Mouse (Mus musculus): ENCODE data around the gene Ilk.

DNA sequence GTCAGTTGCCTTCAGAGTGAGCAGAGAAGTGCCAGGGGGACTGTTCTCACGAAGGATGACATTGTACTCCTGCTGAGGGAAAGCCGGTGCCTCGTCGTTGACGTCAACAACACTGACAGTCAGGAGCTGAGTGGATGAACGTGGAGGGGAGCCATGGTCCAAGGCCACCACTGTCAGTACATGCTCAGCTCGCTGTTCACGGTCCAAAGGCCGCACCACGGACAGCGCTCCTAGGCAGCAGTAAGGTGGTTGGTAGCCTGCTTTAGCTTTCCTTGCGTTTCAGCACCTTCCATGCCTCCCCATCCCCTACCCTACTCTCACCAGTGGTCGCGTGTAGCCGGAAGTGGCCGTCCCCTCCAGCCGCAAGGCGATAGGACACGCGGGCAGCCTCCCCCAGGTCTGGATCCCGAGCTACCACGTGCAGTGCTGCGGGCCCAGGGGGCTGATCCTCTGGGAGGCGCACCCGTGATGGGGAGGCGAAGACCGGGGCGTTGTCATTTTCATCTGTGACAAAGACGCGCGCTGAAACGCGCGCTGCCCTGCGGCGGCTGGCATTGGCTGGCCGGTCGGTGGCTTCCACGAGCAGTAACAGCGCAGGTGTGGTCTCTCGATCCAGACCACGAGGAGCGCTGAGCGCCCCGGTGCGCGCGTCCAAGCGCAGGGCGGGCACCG, 25.6 kb downstream of the Ilk start:
- TF ChIP-seq CTCF (IDR thresholded peaks at IDR 0.05; ENCODE audit: low read depth, low read length) (no peak), POLR2A (IDR thresholded peaks at IDR 0.05; ENCODE audit: insufficient read depth, low read length) (no peak), EP300 (IDR thresholded peaks at IDR 0.05; ENCODE audit: insufficient read depth, low read depth, low read length) (no peak)
